8 mouse cellular contexts compared by ENCODE assay signal in genomic region chr15:102350138-102350941, GRCm38 (mm10). TPM values are rescaled to one million over a fixed set of nuclear protein-coding genes. Genes with fewer than 3 reads are reported as not detected.
DNase-seq lines count a peak whose midpoint lies in the region; ATAC-seq lines count a peak whose summit lies in the region.

Gene Aaas (minus strand): TSS chr15:102350771.

- no peaks in the 10 kb centered on the region for H3K9me3 ChIP-seq in hindbrain, embryonic 16.5 days (ENCODE audit: control insufficient read depth, low read length)

- peak within 1 kb of the TSS; percentile 82 for H3K9ac ChIP-seq in hindbrain, embryonic 16.5 days (ENCODE audit: low read depth, low read length)

- under 1% methylated on average over 56 of the region's 56 CpGs for WGBS in hindbrain, embryonic 16.5 days
- WGBS in macrophage (ENCODE audit: missing documents): under 1% methylated on average over 52 of the region's 56 CpGs

- H3K4me1 ChIP-seq in hindbrain, embryonic 16.5 days (ENCODE audit: control insufficient read depth, insufficient read depth, low read depth, low read length): peaks cover 11% of the 10 kb centered on the region

- H3K79me2 ChIP-seq in macrophage (ENCODE audit: inconsistent target): peaks cover 10% of the 10 kb centered on the region; the same call in 1 of the 2 replicates

- DNase-seq in WW6 (ENCODE audit: low read depth, low spot score): peak; percentile 95
- DNase-seq in cerebellum, postnatal 4 days (ENCODE audit: low spot score in 2 of 2): peak; percentile 97
- peak; percentile 96 for DNase-seq in gastrocnemius, adult 18-20 months (ENCODE audit: low spot score)
- peak; percentile 95 for DNase-seq in left cerebral cortex, adult 18-20 months (ENCODE audit: low spot score in 2 of 2)
- DNase-seq in right cerebral cortex, adult 18-20 months: peak; percentile 94
- DNase-seq in urinary bladder, postnatal 10 days (ENCODE audit: low spot score): peak; percentile 88

- no peaks in the 10 kb centered on the region for H3K27me3 ChIP-seq in hindbrain, embryonic 16.5 days (replicated peaks; ENCODE audit: control insufficient read depth, insufficient read depth, low read length)

- ATAC-seq in hindbrain, embryonic 16.5 days: peak; percentile 90

- H3K4me3 ChIP-seq in hindbrain, embryonic 16.5 days (ENCODE audit: low read length): peak within 1 kb of the TSS; percentile 86
- peak within 1 kb of the TSS; percentile 95 for H3K4me3 ChIP-seq in macrophage (ENCODE audit: inconsistent target)

- H3K36me3 ChIP-seq in hindbrain, embryonic 16.5 days (ENCODE audit: control insufficient read depth, insufficient read depth, low read length): no peaks in the 10 kb centered on the region; the same call in 1 of the 2 replicates
- peaks cover 6% of the 10 kb centered on the region; the same call in 1 of the 2 replicates for H3K36me3 ChIP-seq in macrophage (ENCODE audit: inconsistent target)

- H3K27ac ChIP-seq in hindbrain, embryonic 16.5 days (ENCODE audit: low read depth, low read length): peak within 1 kb of the TSS; percentile 72
- H3K27ac ChIP-seq in macrophage: peak within 1 kb of the TSS; percentile 61

- peak within 1 kb of the TSS; percentile 96 for H3K4me2 ChIP-seq in hindbrain, embryonic 16.5 days (ENCODE audit: low read length)

RNA-seq across cellular contexts. Expression of gene Aaas, which starts in this region (rescaled TPM):
- total RNA-seq in gastrocnemius, adult 18-20 months (2021): 10 to 100 TPM in 1 of 2 experiments, 1 to 10 TPM in 1; 6.6 to 11.4 TPM
- 36.1 and 38.1 TPM in 2 replicates for polyA plus RNA-seq in hindbrain, embryonic 16.5 days (2015; fragmentation: Nextera tagmentation; extraction: Ambion mirVana)
- total RNA-seq in left cerebral cortex, adult 18-20 months (2021): 10 to 100 TPM; 15.5 to 18.3 TPM
- total RNA-seq in macrophage (2018; cell fraction: chromatin; rRNA removed): 10 to 100 TPM in 21 of 26 experiments, 1 to 10 TPM in 5; 4.7 to 41.4 (median 27.0) TPM
- 10 to 100 TPM in 25 of 26 experiments, 1 to 10 TPM in 1; 9.7 to 17.1 (median 12.3) TPM for total RNA-seq in macrophage (2018; cell fraction: cytosol; rRNA removed)
- 10 to 100 TPM in 17 of 26 experiments, 1 to 10 TPM in 9; 4.8 to 29.8 (median 16.8) TPM for total RNA-seq in macrophage (2018; cell fraction: nucleus; rRNA removed)
- polyA plus RNA-seq in macrophage (2018): 10.7 to 28.2 TPM (median 18.0 TPM) in 3 replicates

Comparison
In these comparisons a context has a peak if more than half of its experiments do, and no peak if none do; other contexts are left out.
1. Peak in every context shown above with its lines: DNase-seq, ATAC-seq, H3K4me3 ChIP-seq and H3K27ac ChIP-seq.